Mouse (Mus musculus): ENCODE data around the gene Kcnj11.

Gene Kcnj11

DNA sequence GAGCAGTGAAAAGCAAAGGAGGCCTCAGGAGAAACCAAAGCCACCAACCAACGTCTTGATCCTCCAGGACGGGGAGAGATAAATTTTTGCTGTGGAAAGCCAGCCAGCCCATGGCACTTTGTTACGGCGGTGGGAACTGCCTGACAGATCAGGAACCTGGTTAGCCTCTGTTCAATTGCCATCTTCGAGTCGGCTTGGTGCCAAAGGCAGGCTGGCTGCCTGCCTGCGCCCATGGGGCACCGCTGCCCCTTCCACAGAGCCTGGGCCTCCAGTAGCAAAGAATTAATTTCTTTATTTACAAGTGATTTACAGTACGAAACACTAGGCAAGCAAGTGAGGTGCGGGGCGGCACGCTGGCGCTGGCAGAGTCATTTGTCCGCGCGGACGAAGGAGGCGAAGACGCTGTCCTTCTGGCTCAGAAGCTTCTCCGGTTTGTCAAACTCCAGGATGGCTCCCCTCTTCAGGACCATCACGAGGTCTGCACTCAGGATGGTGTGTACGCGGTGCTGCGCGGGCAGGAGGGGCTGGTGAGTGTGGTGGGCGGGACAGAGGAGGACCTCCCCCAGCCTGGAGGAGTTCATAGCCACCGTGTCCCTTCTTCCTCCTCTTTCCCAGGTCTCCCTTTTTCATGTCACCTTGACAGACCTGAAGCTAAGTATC lies 3.8 kb upstream of the Kcnj11 start:
- DNase-seq (ENCODE audit: low spot score in 2 of 2) = no peak

DNA sequence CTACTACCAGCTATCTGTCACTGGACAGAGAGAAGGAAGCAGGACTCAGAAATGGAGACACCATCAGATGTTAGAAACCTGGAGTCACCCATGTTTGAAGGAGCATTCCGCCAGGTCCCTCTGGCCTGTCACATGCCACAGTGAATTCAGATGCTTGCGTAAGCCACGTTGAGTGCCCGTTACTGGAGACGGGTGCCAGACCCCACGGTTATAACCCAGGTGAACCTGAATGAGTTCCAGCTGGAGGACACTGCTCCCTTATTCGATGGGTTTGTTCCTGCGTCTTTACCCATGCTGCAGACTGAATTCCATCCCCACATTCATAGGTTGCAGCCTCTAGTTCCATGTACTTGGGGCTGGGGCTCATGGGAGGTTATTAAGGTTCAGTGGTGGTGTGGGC lies 3.2 kb upstream of the Kcnj11 start:
- no peak for DNase-seq (ENCODE audit: low spot score in 2 of 2)

DNA sequence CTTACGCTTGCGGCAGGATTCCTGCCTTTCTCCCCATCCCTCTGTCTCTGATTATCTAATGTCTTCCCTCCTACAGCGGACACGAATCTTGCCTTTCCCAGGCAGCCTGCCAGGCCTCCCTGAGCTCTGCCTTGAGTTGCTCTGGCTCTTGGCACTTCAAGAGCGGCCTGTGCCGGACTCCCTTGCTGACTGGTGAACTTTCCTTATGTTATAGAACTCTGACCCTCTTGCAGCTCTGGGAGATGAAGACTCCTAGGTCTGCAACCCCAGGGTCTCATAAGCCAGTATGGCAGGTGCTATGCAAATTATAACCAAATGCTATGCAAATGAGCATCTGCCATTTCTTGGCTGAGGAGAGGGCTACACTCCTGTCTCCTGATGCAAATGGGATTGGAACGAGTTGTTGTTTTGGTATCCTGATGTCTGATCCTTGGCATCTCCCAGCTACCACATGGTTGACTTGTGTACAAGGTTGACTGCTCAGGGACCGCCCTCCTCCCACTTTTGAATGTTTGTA lies 2.6 kb upstream of the Kcnj11 start:
- DNase-seq (ENCODE audit: low spot score in 2 of 2) = no peak

DNA sequence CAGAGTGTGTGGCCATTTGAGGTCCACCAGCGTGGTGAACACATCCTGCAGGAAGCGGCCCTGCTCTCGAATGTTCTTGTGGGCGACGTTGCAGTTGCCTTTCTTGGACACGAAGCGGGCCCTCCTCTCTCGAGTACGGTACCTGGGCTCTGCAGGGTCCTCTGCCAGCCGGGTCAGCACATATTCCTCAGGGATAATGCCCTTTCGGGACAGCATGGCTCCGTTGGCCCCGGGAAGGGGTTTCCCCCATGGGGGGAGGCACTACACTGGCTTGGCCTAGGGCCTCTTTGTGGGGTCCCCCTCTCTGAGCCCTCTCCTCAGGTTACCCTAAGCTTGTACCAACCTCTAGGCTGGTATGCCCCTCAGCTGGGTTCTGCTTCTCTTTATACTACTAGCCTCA lies 882 bp downstream of the Kcnj11 start:
- DNase-seq (ENCODE audit: low spot score in 2 of 2) = no peak

DNA sequence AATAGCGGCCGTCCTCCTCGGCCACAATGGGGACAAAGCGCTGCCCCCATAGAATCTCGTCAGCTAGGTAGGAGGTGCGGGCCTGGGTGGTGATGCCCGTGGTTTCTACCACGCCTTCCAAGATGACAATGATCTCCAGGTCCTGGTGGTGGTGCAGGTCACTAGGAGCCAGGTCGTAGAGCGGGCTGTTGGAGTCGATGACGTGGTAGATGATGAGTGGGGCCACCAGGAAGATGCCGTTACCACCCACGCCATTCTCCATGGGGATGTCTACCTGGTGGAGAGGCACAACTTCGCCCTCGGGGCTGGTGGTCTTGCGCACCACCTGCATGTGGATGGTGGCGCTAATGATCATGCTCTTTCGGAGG lies 1.7 kb downstream of the Kcnj11 start:
- DNase-seq (ENCODE audit: low spot score in 2 of 2) = no peak

DNA sequence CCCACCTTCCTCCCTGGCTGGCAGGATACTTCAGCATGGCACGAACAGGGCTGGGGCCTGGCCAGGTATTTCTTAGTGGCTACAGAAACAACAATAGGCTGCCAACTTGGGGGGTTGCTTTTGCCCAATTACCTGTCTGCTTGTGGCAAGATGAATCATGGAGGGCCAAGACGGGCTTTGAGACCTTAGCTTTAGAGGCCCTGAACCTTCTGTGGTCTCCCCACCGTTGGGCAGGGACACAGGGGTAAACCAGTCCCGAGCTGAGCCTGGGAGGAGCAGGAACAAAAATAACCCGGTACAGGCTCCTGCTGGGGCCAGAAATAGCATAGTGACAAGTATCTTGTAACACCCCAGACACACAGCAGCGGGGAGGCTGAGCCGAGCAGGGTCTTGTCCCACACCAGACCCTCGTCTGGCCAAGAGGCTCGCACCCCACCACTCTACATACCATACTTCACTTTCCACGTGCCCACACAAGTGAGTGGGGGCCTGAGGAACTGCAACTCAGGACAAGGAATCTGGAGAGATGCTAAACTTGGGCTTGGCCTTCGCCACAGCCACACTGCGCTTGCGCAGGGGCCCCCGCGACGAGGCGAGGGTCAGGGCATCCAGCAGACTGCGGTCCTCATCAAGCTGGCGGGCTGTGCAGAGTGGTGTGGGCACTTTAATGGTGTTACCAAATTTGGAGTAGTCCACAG lies 2.2 kb downstream of the Kcnj11 start:
- DNase-seq (ENCODE audit: low spot score in 2 of 2) = no peak

DNA sequence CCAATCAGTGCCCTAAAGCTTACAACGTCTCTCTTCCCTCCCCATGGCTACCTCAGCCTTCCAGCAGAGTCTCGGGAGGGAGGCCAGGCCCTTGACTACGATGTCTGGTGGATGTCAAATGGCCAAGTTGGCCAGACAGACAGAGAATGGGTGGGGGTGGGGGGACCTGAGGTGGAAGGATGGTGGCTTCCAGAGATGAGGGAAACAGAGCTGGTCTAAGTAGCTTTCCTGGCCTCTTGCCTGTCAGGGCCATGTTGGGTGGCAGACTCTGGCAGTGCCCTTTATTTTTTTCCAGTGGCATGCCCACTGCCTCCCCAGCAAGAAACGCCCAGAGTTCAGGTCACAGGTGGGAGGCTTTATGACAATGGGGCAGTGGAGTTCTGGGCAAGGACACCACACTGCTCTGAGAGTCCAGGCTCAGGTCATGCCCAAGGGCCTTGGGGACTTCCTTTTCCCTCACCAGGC lies 3.2 kb downstream of the Kcnj11 start:
- no peak for DNase-seq (ENCODE audit: low spot score in 2 of 2)

DNA sequence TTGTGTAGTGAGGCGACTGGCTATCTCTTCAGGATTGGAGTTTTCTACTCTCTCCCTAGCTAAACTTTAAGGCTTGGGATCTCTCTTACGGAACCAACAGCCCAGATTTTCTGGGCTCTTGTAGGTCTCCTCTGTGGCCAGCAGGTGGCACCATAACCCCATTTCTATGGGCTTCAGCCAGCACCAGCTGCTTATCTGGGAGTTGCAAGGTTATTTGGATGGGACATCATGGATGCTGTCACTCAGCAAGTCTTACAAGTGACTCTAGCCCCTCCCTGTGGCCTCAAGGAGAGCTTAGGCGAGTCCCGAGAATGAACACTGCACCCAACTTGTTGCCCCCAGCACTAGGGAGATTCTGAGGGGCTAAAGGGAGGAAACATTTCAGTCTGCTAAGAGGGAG lies 4.4 kb downstream of the Kcnj11 start:
- no peak for DNase-seq (ENCODE audit: low spot score in 2 of 2)

DNA sequence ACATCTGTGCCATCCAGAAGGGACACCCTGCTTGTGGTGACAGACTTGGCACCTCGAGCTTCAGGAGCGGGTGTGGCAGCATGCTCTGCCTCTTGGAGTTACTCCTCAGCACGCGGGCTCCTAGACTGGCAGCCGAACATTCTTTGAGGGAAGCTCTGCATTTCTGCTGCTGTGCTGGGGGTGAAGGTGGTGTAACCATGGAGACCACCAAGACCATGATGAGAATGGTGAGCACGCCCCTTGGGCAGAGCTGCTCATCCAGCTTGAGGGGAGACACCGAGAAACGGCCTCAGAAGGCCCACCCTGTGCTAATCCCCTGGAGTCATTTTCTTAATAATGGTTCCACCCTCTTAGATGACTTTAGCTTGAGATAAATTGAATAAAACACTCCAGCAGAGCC lies 7.8 kb downstream of the Kcnj11 start:
- DNase-seq (ENCODE audit: low spot score in 2 of 2) = no peak

DNA sequence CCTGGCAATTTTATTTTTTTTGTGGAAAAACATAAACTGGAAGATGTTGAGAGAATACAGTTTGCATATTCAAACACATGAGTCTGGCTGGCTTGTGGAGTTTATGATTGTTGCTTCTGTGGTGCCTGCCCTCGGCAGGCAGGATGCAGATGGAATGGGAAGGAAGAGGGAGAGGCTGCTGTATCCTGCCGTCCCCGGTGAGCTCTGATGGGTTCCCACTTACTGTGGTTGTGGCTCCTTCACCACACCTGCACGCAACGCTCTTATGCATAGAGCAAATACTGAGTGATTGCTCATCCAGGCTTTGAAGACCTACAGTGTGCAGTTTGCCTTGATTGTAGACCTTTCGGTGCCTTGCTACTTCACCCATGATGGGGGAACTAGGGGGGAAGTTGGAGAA lies 12.3 kb downstream of the Kcnj11 start:
- no peak for DNase-seq (ENCODE audit: low spot score in 2 of 2)

DNA sequence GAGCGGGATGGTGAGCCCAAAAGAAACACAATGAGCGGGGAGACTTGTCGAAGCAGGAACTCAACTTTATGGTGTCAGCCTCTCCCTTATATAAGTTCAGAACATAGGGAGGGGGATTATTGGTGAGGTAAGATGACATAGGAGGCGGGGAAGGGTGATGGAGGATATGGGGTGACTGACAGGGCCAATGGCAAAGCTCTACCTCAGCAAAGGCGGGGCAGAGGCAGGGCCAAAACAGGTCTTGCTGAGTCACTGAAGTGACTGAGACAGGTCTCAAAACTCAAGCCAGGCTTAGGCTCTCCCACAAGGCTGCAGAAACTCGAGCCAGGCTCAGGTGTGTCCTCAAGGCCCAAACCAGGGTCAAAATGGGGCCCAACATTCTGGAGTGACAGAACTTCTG lies 14.2 kb downstream of the Kcnj11 start:
- no peak for DNase-seq (ENCODE audit: low spot score in 2 of 2)

DNA sequence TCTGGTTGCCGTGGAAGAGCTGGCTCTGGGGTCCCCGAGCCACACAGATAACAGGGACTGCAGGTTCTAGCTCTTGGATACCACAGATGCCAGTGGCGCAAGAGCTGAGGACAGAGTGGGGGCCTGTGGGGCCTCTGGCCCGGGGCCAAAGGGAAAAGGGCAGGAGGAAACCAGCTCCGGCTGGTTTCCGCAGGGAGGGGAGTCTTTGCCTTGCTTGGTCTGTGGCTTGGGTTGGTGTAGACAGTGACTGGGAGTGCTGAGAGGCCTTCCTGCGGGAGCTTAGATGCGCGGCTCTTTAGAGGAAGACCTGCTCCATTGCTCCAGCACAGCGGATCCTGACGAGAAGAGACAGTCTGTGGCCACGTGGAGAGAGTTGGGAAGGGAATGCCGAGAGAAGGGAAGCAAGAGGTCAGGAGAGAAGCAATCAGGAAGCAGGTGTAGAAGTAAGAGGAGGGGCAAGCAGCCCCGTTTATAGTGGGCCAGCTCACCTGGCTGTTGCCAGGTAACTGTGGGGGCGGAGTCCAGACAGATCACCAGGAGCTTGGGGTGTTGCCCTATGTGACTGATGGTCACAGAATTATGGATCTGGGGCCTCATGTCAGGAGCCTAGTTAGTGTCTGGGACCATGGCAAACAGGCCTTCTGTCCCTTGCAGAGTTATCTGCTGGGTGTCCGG lies 15.6 kb downstream of the Kcnj11 start:
- DNase-seq (ENCODE audit: low spot score in 2 of 2) = no peak

DNA sequence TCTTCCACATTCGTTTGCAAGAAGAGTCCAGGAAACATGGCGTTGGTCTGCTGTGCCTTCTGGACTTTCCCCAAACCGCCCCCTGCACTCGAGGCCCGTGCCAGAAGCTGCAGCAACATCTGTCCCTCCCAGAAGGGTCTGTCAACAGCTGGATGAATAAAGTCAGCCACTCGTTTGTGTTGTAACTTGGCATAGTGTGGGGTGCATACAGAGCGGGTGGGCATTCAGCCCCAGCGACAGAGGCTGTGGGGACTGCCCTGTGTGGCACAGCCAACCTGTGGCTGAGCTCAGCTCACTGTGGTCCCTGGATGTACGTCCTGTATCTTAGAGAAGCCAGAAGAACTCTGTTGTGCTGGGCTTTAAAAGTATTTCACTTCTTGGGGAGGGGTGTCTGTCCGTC lies 16.5 kb downstream of the Kcnj11 start:
- DNase-seq (ENCODE audit: low spot score in 2 of 2) = no peak

DNA sequence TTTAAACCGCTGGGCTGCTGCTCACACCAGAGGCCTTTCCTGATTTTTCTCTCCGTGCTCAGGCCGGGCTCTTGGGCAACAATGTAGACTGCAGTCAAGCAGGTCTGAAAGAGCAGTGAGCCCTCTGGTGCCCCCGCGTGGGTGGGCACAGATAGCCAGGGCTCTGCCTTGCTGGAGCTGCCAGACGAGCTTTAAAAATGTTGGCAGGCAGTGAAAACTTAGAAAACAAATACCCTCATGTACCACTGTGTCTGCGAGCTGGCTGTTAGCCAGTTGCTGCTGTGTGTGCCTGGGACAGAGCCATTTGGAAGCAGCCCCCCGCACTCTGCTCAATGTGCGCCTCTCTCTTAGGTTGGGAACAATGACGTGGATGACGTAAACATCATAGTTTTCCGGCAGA lies 22.9 kb downstream of the Kcnj11 start:
- no peak for DNase-seq (ENCODE audit: low spot score in 2 of 2)

DNA sequence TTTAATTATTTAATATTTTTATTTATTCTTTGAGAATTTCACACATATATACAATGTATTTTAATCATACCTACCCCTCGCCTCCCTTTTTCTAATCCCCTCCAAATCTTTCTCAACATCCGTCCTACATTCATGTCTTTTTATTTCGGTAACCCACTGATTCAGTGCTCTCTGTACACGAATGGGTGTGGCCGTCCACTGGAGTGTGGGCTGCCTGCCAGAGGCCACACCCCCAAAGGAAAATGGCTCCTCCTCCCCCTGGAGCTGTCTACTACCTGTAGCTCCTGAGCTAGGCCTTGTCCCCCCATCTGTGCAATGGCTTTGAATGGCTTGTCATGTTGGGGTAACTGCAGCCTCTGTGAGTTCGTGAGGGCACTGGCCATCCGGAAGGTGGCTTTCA lies 23.7 kb downstream of the Kcnj11 start:
- DNase-seq (ENCODE audit: low spot score in 2 of 2) = no peak

DNA sequence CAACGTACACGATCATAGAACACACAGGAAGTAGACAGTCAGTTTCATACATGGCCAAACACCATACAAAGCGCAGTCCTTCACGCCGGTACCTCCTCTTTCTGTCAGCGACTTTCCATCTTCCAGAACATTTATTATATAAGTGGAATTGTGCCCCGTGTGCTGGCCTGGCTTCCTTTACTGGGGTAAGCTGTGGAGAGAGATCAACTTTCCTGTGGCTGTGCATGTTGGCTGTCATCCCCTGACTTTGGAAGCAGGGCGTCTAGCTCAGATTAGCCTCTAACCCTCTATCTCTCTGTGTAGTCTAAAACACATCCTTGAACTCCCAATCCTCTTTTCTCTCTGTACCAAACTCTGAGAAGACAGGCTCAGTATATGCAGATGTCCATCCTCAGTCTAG lies 31.7 kb downstream of the Kcnj11 start:
- DNase-seq (ENCODE audit: low spot score in 2 of 2) = no peak

DNA sequence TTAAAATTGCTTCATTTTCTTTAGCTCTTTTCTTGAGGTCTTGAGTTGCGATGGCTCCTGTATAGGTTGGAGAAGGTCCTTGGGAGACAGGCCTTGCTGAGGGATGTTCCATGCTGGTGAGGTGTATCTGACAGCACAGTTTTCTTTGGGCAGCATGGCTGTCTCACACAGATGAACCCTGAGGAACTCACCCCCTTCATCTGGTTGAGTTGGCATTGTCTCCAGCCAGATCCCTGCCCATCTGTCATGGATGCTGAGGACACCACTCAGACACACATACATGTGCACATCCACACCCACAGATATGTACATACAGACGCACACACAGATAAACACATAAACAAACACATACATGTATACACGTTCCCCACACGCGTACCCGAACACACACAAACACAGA lies 37.3 kb downstream of the Kcnj11 start:
- no peak for DNase-seq (ENCODE audit: low spot score in 2 of 2)

DNA sequence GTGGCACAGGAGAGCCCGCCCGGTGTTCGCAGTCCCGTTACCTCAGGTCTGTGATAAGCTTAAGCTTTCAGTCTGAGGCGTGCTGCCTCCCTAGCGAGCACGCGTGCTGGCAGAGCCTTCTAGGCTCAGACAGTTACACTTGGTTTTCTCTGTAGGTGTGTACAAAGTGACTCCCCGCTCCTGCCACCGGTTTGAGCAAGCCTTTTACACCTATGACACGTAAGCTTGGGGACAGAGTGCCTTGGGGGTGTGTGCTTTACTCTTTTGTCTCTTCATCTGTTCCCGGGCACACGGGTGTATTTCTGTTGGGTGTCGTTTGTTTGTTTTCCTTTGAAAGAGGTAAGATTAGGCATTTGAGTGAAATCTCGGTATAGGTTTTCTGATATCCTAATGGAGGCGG lies 39.0 kb downstream of the Kcnj11 start:
- DNase-seq (ENCODE audit: low spot score in 2 of 2) = no peak

DNA sequence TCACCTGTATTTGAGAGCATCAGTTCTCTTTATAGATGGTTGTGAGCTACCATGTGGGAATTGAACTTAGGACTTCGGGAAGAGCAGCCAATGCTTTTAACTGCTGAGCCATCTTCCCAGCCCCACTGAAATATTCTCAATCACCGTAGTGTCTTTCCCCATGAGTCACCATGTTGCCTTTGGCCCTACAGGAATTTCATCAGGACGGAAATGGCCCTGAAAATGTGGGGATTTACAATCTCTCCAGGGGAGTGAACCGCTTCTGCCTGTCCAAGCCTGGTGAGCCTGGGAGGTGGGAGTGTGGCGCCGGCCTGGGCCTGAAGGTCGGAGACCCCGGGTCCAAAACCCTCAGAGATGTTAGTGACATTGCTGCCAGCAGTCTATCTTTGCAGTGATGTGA lies 39.9 kb downstream of the Kcnj11 start:
- no peak for DNase-seq (ENCODE audit: low spot score in 2 of 2)

DNA sequence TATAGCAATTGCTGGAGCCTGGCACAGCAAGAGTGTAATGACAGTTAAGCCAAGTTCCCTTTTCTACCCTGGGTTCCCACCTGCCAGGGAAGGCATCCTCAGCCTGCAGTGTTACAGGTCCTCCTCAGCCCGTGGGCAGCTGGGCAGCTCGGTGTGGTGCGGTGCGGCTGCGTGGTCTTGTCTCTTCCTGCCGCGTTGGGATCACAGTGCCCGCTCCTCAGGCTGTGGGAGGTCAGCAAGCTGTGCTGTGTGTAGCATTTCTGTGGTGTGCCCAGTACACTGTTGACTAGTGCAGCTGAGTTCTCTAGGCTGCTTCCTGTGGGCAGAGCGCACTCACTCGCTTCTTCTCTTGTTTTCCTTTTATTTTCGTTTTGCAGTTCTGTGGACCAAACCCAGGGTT lies 41.7 kb downstream of the Kcnj11 start:
- DNase-seq (ENCODE audit: low spot score in 2 of 2) = no peak

DNA sequence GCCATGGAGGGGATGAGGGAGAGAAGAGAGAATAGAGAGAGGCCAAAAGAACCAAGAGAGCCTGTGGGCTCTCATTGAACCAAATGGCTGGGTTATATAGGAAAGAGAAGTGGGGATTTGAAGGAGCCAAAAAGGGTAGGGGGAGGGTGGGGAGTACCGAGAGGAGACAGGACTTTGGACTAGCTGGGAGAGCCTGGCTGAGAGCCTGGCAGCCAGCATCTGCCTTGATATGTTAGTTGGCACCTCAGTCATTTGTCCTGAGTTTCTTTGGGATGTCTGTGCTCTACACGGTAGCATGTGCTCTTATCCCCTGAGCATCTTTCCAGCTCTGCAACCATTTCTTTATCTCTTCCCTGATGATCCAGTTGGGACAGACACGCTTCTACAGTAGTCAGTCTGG lies 47.0 kb downstream of the Kcnj11 start:
- DNase-seq (ENCODE audit: low spot score in 2 of 2) = no peak

DNA sequence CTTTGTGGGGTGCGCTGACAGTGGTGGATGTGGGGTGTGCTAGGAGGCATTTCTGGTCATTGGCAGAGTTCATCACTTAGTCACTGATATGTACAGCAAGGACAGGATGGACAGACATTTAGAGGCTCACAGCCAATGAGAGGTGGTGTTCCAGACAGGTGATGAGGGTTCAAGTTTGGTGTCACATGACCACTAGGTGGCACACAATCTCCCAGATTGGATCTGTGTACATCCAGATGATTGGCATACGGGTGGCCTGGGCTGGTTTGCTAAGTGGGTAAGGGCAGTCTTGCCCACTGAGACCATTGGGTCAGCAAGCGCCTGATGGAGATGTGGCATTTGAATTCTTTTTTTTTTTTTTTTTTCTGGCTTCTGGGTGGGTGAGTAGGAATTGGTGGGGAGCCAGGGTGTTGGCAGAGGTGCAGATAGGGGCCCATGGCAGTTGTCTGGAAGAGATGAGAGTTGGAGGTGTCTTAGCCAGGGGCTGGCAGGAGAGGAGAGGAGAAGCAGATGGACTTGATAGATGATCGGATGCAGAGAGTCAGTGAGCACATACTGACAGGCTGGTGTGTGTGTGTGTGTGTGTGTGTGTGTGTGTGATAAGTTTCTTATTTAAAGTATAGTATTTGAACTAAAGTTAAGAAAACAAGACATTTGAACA lies 48.3 kb downstream of the Kcnj11 start:
- DNase-seq (ENCODE audit: low spot score in 2 of 2) = no peak

DNA sequence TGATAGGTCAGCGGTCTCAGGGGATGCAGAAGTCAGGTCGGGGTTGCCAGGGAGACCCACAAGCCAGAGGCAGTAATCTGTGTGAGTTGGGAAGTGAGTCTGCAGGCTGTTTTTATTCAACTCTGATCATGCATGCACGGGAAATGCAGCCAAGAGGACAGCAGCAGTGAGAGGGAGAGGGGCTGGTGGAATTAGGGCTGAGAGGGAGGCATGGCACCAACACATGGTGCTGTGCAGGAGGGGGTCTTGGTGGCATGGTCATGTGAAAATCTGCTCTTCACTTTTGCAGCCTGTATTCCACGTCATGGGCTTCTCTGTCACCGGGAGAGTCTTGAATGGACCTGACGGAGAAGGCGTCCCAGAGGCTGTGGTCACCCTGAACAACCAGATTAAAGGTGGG lies 50.6 kb downstream of the Kcnj11 start:
- no peak for DNase-seq (ENCODE audit: low spot score in 2 of 2)

Measured in urinary bladder, postnatal 4 days (tissue).